Mouse (Mus musculus): ENCODE results near the gene Tead1.

Gene Tead1

GRCm38 (mm10) chr7:112813731-112814306, 134.7 kb downstream of the Tead1 start:
- no peak for DNase-seq (ENCODE audit: low read depth, low spot score)

GRCm38 (mm10) chr7:112816016-112816415, 136.9 kb downstream of the Tead1 start:
- no peak for DNase-seq (ENCODE audit: low read depth, low spot score)

GRCm38 (mm10) chr7:112819833-112820232, 140.7 kb downstream of the Tead1 start:
- no peak for DNase-seq (ENCODE audit: low read depth, low spot score)

GRCm38 (mm10) chr7:112822879-112823278, 143.8 kb downstream of the Tead1 start:
- DNase-seq (ENCODE audit: low read depth, low spot score): peak; percentile 7

DNA sequence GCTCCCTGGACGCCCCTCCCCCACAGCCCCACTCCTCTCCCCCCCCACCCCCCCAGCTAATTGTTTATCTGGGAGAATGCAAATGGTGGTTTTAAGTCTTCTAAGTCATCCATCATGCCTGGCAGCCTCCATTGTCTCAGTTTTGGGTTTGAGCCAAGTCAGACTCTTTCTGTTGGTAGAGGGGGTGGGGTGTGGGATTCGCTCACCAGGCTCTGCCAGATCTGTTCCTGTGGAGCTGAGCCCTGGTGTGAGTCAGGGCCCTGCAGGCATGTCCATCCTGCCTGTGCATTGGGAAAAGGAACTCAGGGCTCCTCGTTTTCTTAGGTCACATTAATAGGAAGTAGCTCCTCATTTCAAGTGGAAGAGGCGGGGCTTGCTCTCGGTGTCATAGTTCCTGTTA, 144.5 kb downstream of the Tead1 start:
- peak; percentile 6 for DNase-seq (ENCODE audit: low read depth, low spot score)

GRCm38 (mm10) chr7:112825339-112825781, 146.2 kb downstream of the Tead1 start:
- no peak for DNase-seq (ENCODE audit: low read depth, low spot score)

DNA sequence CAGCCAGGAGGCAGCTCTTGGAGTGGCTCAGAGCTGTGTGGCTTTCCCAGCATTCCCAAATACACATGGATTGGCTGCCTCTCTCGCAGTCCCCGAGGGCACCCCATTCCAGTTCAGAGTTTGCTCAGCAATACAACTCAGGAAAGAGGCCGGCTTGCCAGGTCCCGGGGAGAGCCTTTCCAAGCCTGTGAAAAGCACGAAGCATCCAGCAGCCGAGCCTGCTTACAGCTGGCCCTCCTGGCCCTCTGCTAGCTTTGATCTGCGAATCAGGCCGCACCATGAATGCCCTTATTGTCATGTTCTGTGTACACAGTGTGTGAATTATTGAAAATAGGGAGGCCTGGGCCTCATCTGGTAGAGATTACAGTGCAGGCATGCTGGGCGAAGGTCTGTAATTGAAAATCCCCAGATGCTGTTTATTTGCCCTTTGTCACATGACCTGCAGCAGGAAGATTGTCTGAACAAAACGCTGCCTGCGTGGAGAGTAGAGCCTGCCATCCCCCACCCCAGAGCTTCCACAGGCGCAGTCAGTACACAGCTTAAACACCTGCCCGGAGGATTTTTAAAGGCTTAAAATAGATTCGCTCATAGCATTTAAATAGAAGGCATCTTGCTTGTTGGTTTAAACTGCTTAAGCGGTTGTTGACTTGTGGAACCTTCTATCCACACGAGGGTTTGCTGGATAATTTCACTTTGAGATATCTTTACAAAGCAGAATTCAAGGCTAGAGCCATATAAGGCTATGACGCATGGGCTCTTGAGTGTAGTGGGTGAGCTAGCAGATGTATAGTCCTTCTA, 147.2 kb downstream of the Tead1 start:
- no peak for DNase-seq (ENCODE audit: low read depth, low spot score)

- DNase-seq (ENCODE audit: low read depth, low spot score): no peak
These were observed 149.0 kb downstream of the Tead1 start for GRCm38 (mm10) chr7:112828016-112828695.

GRCm38 (mm10) chr7:112828696-112829022, 149.5 kb downstream of the Tead1 start:
- no peak for DNase-seq (ENCODE audit: low read depth, low spot score)

GRCm38 (mm10) chr7:112830946-112831345, 151.8 kb downstream of the Tead1 start:
- DNase-seq (ENCODE audit: low read depth, low spot score): no peak

DNA sequence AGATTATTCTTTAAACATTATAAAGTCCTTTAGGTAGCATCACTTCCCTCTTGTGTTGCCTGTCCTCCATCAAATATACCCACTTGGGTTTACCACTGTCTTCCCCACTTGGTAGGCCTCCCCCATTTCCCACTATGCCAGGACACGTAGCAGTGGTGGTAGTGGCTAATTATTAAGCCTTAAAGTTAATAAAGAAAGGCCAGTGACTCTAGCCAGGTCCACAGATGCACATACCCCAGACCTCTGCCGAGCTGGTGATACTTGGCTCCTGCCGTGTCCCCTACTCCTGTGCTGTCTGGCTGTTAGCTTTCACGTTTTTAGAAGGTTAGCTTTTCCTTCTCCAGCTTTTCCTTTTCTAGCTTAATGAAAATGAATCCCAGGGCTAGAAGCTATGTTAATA, 152.3 kb downstream of the Tead1 start:
- DNase-seq (ENCODE audit: low read depth, low spot score): no peak

DNA sequence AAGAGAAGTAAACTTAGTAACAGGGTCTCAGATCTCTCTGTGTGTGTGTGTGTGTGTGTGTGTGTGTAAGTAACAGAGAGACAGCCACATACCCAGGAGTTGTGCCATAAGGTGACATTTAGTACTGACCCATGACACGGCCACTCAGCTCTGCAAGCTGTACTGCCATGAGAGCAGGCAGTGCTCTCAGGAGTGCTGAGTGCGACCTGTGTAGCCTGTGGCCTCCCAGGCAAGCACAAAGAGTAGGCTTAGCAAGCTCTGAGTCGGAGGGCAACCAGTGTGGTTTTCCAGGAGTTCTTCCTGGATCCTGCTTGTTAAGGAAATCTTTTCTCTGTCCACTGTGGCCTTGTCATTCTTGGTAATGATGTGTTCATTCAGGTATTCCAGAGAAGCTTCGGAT, 154.0 kb downstream of the Tead1 start:
- no peak for DNase-seq (ENCODE audit: low read depth, low spot score)

DNA sequence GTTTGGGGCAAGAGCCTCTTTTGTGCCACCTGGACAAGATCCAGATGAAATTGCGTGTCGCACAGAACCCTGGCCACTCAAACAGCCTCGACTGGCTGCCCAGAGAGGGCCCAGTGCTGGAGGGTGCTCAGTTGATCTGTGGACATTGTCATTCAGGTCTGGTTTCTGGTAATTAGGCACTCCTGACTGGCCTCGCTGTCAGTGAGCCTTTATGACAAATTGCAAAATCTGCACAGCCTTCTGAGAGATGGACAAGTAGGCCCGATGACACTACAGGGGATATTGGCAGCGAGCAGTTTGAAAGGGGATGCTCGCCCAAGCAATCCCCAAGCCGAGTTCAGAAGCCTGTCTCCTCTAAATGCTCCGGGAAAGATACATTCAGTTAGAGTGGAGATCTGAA, 157.0 kb downstream of the Tead1 start:
- DNase-seq (ENCODE audit: low read depth, low spot score): no peak

- DNase-seq (ENCODE audit: low read depth, low spot score): no peak
These were observed 159.0 kb downstream of the Tead1 start for GRCm38 (mm10) chr7:112838131-112838530.

GRCm38 (mm10) chr7:112840351-112840750, 161.2 kb downstream of the Tead1 start:
- DNase-seq (ENCODE audit: low read depth, low spot score): no peak

- DNase-seq (ENCODE audit: low read depth, low spot score): no peak
These were observed 161.8 kb downstream of the Tead1 start for GRCm38 (mm10) chr7:112840890-112841289.

DNA sequence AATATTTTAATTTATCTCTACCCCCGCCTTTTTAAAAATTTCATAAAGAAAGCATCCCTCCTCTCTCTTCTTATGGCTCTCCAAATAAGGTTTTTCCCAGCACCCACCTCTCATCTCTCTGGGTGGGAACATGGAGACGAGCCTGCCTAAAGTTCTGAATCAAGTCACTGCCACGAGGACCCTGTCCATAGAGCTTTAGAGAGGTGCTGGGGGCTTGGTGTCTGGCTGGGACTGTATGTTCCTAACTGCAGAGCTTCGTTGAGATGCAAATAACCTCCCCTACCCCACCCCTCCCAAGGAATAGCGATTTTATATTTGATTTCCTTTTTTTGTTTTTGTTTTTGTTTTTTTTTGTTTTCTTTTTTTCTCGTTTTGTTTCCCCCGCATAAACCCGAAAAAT, 162.4 kb downstream of the Tead1 start:
- DNase-seq (ENCODE audit: low read depth, low spot score): no peak

GRCm38 (mm10) chr7:112841886-112842285, 162.8 kb downstream of the Tead1 start:
- no peak for DNase-seq (ENCODE audit: low read depth, low spot score)

DNA sequence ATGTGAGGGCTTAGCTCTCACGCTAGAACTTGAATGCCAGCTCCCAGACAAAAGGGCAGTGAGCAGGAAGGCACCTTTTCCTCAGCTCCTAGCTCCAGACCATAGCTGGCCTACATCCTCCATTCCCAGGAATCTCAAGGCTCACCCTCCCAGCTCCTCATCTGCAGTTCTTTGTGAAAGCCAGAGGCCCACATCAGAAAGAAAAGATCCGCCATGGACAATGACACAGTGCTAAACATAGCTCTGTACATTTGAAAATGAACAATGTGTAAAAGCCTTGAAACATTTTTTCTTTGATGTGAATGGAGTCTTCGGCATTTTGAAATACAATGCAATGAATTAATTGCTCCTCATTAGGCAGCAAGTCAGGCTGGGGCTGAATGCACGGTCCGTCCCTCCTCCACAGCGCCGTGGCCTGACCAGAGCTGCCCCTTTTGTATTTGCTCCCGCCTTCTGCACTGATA, 172.2 kb downstream of the Tead1 start:
- DNase-seq (ENCODE audit: low read depth, low spot score): no peak

DNA sequence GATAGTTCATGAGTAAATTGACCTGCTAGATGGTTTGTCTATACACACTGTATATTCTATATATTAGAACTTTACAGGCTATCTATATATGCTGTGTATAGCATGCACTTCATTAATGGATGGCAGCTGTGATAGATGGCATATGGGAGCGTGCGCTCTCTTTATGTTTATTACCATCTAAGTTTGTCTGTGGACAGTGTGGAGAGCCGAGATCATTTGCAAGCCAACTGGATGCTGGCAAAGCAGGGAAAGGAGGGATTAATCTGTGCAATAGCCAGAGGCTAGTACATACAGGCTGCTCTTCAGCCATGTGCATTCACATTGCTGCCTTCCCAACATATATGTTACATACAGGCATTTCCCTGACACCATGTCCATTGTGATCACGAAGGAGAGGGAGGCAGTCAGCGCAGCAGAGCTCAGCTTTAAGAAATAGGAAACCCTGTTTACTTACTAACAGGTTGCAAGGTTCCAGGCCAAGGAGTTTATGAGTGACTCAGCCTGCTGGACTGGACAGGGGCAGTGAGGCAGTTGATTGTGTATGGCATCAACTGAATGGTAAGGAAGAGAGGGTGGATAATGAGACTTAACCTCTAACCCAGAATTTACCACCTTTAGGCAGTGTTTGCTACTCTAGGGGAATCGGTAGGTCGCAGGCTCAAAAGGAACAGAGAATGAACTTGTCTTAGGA, 173.2 kb downstream of the Tead1 start:
- DNase-seq (ENCODE audit: low read depth, low spot score): no peak

DNA sequence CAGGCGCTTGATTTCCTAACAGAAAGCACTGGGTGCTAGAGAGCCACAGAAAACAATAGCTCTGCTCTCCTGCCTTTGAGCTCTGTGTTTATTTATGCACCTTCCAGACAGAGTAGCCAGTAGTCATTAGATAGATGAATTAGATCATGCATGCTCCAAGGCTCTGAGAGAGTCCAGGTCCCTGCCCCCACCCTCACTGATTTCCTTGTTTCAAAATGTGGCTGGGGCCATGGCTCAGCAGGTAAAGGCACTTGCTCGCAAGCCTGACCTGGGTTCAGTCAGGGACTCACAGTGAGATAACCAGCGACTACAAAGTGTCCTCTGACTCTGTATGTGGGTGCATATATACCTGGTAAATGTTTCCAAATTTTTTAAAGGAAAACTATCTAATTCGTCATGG, 174.7 kb downstream of the Tead1 start:
- no peak for DNase-seq (ENCODE audit: low read depth, low spot score)

DNA sequence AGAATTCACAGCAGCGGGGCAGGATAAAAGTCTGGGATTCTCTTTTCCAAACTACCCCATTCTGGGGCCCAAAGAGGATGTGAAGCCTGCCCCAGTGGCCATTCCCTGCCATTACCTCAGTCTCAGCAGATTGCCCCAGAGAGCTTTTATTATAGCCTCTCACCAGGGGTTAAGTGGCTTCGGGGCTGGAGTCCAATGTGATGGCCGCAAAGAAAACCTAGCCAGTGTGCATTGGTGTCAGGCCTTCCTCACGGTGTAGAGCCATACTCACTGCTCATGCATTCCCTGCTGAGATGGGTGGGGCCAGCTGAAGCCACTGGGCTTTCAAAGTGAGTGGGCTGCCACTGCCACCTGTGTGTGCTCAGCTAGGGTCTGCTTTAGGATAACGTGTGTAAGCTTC, 175.4 kb downstream of the Tead1 start:
- DNase-seq (ENCODE audit: low read depth, low spot score): no peak
